Mouse (Mus musculus): Measurements from ENCODE around the gene Ezr. TPM values are rescaled to one million over a fixed set of nuclear protein-coding genes. Genes with fewer than 3 reads are reported as not detected.

Gene Ezr
- polyA plus RNA-seq, 1 experiment from 2014 or later, result 43.6 TPM

DNA sequence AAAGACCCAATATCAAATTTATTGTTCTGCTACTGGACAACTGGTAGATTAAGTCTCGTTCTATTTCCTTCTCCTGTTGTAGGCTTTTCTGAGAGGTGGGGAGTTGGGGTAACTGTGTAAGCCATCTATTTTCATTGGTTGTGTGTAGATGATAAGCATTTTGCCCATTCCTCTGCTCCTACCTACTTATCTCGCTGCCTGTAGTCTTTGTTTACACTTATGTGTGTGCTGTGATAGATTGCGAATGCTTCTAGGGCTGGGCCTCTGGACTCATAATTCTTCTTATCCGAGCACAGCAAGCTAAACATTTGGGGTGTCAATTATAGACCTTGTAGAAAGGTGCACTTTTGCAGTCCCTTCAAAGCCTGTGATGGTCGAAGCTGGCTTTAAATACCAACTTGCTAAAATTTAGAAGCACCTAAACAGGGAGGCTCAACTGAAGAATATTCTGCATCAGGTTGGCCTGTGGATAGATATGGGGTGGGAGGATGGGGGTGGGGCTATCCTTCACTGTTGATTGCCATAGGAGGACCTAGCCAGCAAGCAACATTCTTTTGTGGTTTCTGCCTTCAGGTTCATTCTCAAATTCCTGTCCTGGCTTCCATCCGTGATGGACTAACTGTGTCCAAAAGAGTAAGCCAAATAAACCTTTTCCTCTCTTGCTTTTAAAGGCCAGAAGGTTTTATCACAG, 22.4 kb upstream of the Ezr start:
- 89% methylated on average over 6 of the region's 6 CpGs for WGBS (ENCODE audit: missing documents)
- no peak overlapping the region for H3K4me3 ChIP-seq (ENCODE audit: inconsistent target)

DNA sequence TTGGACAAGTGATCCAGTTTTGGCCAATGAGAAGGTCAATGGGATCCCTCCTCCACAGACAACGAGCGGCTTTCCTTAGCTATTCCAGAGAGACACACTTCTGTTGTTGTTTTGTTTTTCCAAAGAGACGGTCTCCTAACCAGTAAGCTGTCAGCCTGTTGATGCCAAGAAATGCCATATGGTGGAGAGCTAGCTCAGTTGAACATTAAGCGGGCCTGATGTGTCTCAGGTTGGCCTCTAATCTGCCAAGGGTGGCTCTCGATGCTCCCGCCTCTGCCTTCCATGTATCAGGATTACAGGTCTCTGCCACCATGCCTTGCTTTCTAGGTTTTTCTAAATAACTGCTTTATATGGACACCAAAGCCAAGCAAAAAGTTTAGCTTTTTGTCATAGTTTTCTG, 21.5 kb upstream of the Ezr start:
- Histone ChIP-seq H3K36me3 (ENCODE audit: inconsistent target) (no peaks in the 10 kb centered on the region), H3K27ac (no peak overlapping the region), H3K4me3 (ENCODE audit: inconsistent target) (no peak overlapping the region), H3K79me2 (ENCODE audit: inconsistent target) (no peaks in the 10 kb centered on the region)
- WGBS (ENCODE audit: missing documents), result 94% methylated on average over 6 of the region's 6 CpGs

More for the DNA sequence above, 22.4 kb upstream of the Ezr start:
- Histone ChIP-seq H3K36me3 (ENCODE audit: inconsistent target) (no peaks in the 10 kb centered on the region), H3K79me2 (ENCODE audit: inconsistent target) (no peaks in the 10 kb centered on the region), H3K27ac (no peak overlapping the region)

DNA sequence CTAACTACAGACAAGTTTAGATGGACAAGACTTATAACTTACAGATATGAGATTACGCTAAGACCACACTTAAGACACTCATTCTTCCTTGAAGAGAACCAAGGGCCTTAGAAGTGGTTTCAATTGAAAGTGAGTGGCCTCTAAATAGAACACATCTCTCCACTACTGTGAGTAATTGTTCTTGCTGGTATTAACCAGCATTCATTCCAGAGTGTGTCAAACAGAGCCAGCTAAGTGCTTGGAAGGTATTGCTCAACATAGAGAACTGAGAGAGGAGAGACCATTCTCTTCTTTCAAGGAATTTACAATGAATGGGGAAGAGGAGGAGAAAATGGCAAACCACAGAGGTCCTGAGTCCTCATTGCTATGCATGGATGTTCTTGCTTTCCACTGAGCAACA, 21.0 kb upstream of the Ezr start:
- 80% methylated on average over 1 of the region's 1 CpGs for WGBS (ENCODE audit: missing documents)
- Histone ChIP-seq H3K79me2 (ENCODE audit: inconsistent target) (no peaks in the 10 kb centered on the region), H3K27ac (no peak overlapping the region), H3K4me3 (ENCODE audit: inconsistent target) (no peak overlapping the region), H3K36me3 (ENCODE audit: inconsistent target) (no peaks in the 10 kb centered on the region)

DNA sequence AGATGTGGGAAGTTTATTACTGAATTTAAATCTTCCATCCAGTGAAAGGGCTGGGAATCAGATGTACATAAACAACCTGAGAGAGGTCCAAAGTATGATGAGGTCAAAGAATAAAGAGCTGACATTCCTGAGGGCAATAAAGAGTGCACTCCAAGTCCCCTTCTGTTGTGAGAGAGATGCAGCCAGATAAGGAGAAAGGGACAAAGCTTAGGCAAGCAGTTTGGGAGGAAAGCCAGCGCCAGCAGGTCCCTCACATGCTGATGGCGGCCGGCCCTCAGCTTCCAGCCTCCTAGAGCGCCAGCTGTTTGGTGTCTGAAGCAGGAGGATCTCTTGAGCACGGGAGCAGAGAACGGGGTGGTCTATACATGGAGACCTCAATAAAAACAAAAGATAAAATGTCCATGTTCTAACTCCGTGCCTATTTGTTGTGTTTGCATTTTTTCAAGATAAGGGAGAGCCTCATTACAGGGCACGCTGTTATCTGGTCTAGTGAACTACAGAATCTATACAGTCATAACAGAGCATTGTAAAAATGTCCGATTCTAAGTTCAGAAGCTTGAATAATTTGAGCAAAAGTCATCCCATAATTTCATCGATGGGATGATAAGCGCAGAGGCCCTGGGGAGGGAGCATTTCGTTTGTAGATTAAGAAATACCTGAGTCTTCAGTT, 15.9 kb upstream of the Ezr start:
- 93% methylated on average over 11 of the region's 12 CpGs for WGBS (ENCODE audit: missing documents)
- H3K79me2 ChIP-seq (ENCODE audit: inconsistent target), result no peaks in the 10 kb centered on the region
- H3K36me3 ChIP-seq (ENCODE audit: inconsistent target), result no peaks in the 10 kb centered on the region
- no peak overlapping the region for H3K4me3 ChIP-seq (ENCODE audit: inconsistent target)
- H3K27ac ChIP-seq, result no peak overlapping the region

DNA sequence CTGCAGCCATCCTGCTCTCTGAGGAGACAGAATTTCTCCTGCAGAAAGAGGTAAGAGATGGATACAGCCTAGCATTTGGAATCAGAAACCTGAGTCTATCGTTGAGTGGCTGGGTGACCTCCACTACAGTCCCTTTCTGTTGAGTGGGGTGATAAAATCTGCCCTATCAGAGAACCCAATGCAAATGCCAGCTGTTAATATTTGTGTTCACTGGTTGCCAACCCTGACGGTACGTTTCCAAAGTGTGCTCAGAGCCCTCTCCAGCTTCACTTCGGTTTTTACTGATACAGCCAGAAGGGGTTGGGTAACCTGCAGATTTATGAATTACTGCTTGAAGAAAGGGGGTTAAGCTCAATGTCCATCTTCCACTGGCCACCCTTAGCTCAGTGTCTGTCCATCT, 14.9 kb upstream of the Ezr start:
- WGBS (ENCODE audit: missing documents), result 90% methylated on average over 4 of the region's 4 CpGs
- Histone ChIP-seq H3K4me3 (ENCODE audit: inconsistent target) (no peak overlapping the region), H3K27ac (no peak overlapping the region)

DNA sequence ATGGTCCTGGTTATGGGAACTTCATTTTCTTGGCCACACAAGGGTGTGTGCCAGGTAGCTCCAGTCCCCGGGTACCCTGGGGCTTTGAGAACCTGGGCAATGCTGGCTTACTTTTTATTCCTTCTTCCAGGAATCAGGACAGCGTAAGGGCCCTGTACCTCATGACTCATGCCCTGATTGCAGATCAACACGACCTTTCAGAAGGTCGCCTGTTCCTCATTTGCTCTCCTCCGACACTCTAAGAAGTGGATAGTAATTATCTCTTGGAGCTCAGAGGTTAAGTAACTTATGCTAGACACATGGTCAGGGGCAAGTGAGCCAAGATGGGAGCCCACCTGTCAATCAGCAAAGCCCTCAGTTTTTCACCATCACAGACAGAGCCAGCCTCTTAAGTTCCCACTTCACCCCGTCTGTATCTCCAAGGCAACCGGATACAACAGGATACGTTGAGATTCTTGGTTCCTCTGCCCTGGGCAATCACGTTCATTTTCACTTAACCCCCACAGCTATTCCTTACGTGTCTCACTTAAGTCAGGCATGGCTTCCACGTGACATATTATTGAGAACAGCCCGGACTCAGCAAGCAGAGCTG, 11.7 kb upstream of the Ezr start:
- Histone ChIP-seq H3K27ac (no peak overlapping the region), H3K4me3 (ENCODE audit: inconsistent target) (no peak overlapping the region), H3K36me3 (ENCODE audit: inconsistent target) (no peaks in the 10 kb centered on the region), H3K79me2 (ENCODE audit: inconsistent target) (no peaks in the 10 kb centered on the region)
- WGBS (ENCODE audit: missing documents), result 6% methylated on average over 12 of the region's 12 CpGs

More for the DNA sequence above, 14.9 kb upstream of the Ezr start:
- H3K36me3 ChIP-seq (ENCODE audit: inconsistent target), result no peaks in the 10 kb centered on the region
- H3K79me2 ChIP-seq (ENCODE audit: inconsistent target), result no peaks in the 10 kb centered on the region

DNA sequence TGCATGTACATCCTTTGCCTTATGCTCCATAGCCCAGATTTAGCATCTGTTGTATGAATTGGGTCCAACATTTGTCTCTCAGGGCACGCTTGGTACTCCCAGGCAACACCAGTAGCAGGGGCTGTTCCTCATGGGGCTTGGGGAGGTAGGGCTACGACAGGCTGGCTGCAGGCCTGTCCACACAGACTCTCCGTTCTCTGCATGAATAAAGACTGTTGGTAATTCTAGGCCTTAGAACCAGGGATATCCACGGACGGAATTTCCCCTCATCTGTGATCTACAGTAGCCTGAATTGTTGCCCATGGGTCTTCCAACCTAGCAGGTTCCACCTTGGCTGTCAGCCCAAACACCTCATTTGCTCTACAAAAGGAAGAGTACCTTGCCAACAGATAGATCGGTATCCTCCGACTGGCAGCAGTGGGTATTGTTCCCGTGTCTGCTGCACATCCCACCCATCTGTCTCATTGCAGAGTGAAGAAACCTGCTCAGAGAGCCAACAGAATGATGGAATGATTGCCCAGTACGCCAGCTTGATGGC, 7.1 kb upstream of the Ezr start:
- H3K79me2 ChIP-seq (ENCODE audit: inconsistent target), result no peaks in the 10 kb centered on the region
- no peak overlapping the region for H3K27ac ChIP-seq
- no peaks in the 10 kb centered on the region for H3K36me3 ChIP-seq (ENCODE audit: inconsistent target)
- no peak overlapping the region for H3K4me3 ChIP-seq (ENCODE audit: inconsistent target)
- 95% methylated on average over 9 of the region's 9 CpGs for WGBS (ENCODE audit: missing documents)

DNA sequence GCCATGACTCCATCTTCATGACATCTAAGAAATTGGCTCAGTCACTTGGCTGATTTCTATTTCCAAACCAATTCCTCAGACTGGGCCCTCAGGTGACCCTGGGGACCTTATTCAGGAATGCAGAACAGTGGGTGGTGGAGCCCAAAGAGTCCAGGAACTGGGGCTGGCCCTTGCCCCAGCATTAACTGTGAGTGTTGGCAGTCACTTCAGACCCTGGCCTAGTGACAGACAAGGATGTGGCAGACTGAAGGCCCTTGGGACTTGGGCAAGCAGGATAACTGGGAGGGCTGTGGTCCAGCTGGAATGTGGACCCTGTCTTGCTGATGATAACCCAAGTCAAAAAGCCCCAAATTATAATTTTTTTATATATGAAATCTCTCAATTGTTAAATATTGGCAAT, 6.5 kb upstream of the Ezr start:
- H3K4me3 ChIP-seq (ENCODE audit: inconsistent target), result no peak overlapping the region
- no peaks in the 10 kb centered on the region for H3K79me2 ChIP-seq (ENCODE audit: inconsistent target)
- H3K36me3 ChIP-seq (ENCODE audit: inconsistent target), result no peaks in the 10 kb centered on the region
- no peak overlapping the region for H3K27ac ChIP-seq

DNA sequence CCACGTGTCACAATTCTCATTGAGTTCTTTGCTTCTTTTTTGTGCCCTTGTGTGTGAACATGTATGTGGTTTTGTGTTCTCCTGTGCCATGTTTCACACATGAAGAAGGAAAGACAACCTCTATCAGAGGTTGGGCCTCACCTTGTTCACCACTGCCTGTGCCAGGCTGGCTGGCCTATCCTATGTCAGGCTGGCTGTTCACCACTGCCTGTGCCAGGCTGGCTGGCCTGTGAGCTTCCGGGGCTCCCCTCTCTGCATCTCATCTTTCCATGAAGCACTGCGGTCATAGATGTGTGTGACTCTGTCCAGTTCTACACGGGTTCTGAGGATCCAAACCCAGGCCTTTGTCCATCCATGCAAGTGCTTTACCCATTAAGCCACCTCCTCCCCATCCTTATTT, 4.7 kb upstream of the Ezr start:
- WGBS (ENCODE audit: missing documents), result 84% methylated on average over 4 of the region's 4 CpGs
- no peak overlapping the region for H3K27ac ChIP-seq
- H3K36me3 ChIP-seq (ENCODE audit: inconsistent target), result no peaks in the 10 kb centered on the region
- no peak overlapping the region for H3K4me3 ChIP-seq (ENCODE audit: inconsistent target)
- peaks cover 1% of the 10 kb centered on the region; the same call in 1 of the 2 replicates for H3K79me2 ChIP-seq (ENCODE audit: inconsistent target)

DNA sequence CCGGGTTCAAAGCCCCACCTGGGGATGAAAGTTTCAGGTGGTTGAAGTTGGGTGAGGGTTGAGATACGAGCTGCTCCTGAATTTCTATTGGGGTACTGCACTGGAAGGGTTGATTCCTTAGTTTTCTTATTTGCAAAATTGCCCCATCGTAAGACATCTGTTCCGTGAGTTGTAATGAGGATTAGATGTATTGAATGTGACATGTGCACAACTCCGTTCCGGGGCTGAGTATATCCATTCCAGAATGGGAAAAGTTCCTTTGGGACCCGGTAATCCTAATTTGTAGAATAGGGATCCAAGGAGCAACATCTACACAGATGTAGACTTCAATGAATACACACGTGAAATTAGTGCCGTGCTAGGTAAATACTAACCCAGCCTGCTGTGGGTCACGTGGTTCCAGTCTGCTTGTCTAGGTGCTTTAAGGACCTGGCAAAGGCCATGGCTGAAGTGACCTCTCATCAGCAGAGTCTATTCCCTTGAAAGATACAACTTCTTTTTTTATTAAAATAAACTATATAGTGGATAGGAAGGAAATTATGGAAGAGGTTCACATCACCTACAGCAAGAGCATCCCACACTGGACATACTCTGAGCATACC, 1.3 kb upstream of the Ezr start:
- H3K79me2 ChIP-seq (ENCODE audit: inconsistent target), result peaks cover 35% of the 10 kb centered on the region
- H3K27ac ChIP-seq, result no peak overlapping the region
- no peak overlapping the region; the same call in 1 of the 2 replicates for H3K4me3 ChIP-seq (ENCODE audit: inconsistent target)
- no peaks in the 10 kb centered on the region for H3K36me3 ChIP-seq (ENCODE audit: inconsistent target)
- WGBS (ENCODE audit: missing documents), result 78% methylated on average over 10 of the region's 10 CpGs

DNA sequence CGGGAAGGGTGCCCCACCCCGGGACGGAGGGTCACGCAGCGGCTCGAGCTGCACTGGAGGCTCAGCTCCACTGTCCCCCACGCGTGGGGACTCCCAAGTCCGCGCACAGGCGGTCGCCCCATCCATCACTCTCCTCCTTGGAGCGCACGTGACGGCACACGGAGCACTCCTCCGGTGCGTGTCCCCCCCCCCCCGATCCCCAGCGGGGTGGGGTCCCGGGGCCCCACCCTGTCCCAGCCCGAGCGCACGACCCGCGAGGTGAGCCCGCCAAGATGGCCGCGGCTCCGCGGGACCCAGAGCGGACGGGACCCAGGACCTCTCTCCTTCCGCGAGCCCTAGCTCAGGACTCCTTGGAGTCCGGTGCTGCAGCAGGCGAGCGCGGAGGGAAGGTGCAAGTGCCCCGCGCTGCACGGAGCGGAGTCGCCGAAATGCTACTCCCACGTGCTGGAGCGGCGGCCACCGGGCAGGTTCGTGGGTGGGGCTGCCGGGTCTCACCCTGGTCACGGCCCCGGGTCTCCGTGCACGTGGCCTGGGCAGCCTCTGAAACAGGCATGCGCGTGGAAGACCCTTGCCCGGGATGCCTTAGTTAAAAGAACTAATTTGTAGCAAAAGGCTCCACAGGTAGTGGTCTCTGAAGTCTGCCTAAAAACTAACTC, 550 bp upstream of the Ezr start:
- peaks cover 35% of the 10 kb centered on the region for H3K79me2 ChIP-seq (ENCODE audit: inconsistent target)
- no peak overlapping the region for H3K27ac ChIP-seq
- H3K4me3 ChIP-seq (ENCODE audit: inconsistent target), result peak overlapping the region; percentile 12; the same call in 1 of the 2 replicates
- no peaks in the 10 kb centered on the region for H3K36me3 ChIP-seq (ENCODE audit: inconsistent target)
- 3% methylated on average over 52 of the region's 58 CpGs for WGBS (ENCODE audit: missing documents)

DNA sequence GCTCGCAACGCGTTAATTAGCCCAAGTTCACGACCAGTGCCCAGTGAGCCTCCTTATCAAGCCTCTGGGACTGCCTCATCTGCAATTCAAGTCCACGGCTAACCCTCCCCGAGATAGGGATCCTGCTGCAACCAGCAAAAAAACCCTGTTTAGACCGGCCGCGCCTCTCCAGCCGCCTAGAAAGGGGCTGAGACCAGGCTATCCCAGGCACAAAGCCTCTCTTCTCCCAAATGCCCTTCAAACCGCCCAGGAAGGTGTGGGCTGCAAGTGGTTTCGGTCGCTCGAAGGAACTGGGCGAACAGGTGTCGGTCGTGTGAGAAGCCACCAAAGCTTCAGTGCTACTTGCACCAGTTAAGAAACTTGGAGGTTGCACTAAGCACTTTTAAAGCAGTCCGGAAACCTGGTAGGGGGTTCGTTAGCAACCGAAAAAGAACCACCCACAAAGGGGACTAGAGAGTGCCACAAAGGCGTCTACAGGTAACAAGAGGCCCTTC, 504 bp downstream of the Ezr start:
- peak overlapping the region; percentile 88 for H3K4me3 ChIP-seq (ENCODE audit: inconsistent target)
- H3K79me2 ChIP-seq (ENCODE audit: inconsistent target), result peaks cover 45% of the 10 kb centered on the region
- no peaks in the 10 kb centered on the region for H3K36me3 ChIP-seq (ENCODE audit: inconsistent target)
- H3K27ac ChIP-seq, result peak overlapping the region; percentile 55
- WGBS (ENCODE audit: missing documents), result under 1% methylated on average over 21 of the region's 21 CpGs

DNA sequence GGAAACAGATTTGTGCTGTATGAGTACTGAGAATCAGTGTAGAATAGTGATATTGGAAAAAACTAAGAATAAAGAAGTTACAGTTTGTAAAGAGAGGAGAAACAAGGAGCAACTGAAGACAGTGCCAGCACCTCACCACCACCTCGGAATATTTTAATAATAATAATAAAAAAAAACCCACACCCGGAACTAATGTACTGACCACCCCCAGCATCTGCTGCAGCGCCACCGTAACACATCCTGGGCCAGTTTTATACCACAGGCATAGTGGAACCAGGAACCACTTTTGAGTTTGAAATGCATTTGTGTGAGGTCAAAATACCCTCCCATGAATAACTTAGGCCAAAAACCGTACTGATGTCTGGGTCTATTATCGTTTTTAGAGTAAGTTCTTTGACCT, 1.3 kb downstream of the Ezr start:
- Histone ChIP-seq H3K27ac (no peak overlapping the region), H3K4me3 (ENCODE audit: inconsistent target) (peak overlapping the region; percentile 88), H3K79me2 (ENCODE audit: inconsistent target) (peaks cover 53% of the 10 kb centered on the region), H3K36me3 (ENCODE audit: inconsistent target) (no peaks in the 10 kb centered on the region)
- WGBS (ENCODE audit: missing documents), result 44% methylated on average over 6 of the region's 6 CpGs

DNA sequence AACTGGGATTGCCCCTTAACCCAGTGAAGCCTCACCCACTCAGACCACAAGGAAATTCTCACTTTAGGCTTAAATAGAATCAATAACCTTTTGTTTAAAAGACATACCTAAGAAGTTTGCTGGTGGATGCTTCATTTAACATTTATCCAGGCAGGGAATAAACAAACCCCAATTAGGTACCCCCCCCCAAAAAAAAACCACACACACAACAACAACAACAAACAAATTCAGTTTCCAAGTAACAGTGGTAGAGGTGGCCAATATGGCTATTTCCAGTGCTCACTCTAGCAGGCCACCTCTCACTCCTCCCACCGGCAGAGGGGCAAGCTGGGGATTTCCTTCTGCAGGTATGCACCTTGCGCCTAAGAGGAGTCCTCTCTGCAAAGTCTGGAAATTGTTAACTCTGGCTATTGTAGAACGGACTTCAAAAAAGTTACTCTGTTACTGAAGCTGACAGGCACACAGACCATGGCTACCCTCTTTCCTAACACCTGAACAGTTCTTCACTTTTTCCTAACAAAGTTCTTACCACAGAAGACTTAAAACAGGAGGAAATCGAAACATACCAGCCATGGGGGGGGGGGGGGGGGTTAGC, 2.0 kb downstream of the Ezr start:
- Histone ChIP-seq H3K4me3 (ENCODE audit: inconsistent target) (no peak overlapping the region), H3K27ac (no peak overlapping the region), H3K36me3 (ENCODE audit: inconsistent target) (no peaks in the 10 kb centered on the region), H3K79me2 (ENCODE audit: inconsistent target) (peaks cover 60% of the 10 kb centered on the region)
- WGBS (ENCODE audit: missing documents), result 68% methylated on average over 4 of the region's 4 CpGs
